Mouse (Mus musculus): ENCODE data around the gene Zfp60.

The Zfp60 gene

DNA sequence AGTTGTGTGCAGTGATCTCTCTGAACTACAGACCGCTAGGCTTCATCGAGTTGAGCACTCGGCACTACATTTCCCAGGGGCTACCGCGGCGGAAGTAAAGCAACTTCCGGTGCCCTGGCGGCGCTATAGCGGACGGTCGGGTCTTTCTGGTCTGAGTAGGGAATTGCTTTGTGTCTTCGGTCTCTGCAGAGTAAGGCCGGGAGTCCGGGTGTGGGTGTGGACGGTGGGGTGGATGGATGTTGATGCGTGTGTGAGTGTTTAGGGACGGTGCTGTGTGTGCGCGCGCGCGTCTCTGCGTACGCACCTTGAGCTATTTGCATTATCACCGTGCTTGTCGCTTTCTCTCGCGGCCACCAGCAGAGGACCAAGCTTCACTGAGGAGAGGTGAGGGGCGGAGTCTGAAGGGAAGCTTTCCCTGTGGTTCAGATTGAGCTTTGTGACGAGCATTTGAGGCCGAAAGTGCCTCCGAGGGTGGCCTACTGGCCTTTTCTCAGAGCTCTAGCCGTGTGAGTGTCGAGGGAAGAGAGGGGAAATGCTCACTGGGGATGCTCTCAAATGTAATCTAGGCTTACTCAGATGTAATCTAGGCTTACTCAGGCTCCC is at the start of gene Zfp60:
Gene Zfp60, plus strand, starts transcription at position 109 of the 603 bp plus-strand sequence.
- peak; percentile 85 for DNase-seq (ENCODE audit: low spot score)

DNA sequence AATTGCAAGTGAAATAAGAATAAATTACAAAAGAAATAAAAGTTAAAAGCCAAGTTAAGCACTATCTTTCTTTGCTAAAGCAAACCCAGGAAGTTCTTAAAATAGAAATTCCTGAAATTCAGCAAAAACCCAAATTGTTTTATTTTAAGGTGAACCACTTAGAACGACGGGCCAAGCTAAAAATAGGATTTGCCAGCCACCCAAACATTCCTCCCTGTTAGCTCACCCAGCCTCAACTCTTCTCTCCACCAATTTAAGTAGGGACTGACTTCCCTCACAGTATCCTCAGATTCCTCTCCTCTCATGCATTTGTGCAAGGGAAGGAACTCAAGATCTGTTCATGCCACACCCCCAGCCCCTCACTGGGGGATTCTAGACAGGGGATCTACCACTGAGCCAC is 48.0 kb upstream of the Zfp60 start:
- no peak for DNase-seq (ENCODE audit: low spot score)

- DNase-seq (ENCODE audit: low spot score) = no peak
Observed at GRCm38 (mm10) chr7:27685220-27685619, 46.0 kb upstream of the Zfp60 start.

GRCm38 (mm10) chr7:27685681-27686080 is 45.5 kb upstream of the Zfp60 start:
- no peak for DNase-seq (ENCODE audit: low spot score)

GRCm38 (mm10) chr7:27687043-27687442 is 44.1 kb upstream of the Zfp60 start:
- no peak for DNase-seq (ENCODE audit: low spot score)

GRCm38 (mm10) chr7:27687836-27688235 is 43.4 kb upstream of the Zfp60 start:
- no peak for DNase-seq (ENCODE audit: low spot score)

DNA sequence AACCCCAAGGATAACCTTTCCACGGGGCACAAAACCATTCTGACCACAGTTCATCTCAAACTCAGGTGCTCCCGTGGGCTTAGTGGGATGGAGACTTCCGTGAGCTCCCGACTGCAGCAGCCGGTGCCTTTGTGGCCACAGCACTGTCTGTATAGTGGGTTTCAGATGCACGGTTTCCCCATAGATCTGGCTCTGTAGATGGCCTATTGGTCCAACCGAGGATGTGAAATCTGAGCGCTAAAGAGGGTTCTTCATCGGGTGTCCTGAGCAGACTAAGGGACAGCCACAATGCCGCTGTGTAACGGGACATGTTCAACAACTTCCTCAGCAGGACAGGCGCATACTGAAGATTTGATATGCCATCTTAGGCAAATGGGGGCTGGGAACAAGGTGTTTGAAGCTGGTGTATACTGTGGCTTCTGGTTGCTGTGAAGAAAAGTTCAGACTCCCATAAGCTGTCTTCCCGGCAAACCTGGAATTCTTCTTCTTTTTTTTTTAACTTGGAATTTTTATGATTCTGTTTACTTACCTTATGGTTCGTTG is 42.9 kb upstream of the Zfp60 start:
- DNase-seq (ENCODE audit: low spot score) = no peak

- peak; percentile 98 for DNase-seq (ENCODE audit: low spot score)
Observed at GRCm38 (mm10) chr7:27688815-27689612, 42.2 kb upstream of the Zfp60 start, which contains the start of gene Zfp607b. Gene Zfp607b, plus strand, starts transcription at chr7:27689340.

GRCm38 (mm10) chr7:27691076-27691475 is 40.1 kb upstream of the Zfp60 start:
- peak; percentile 46 for DNase-seq (ENCODE audit: low spot score)

GRCm38 (mm10) chr7:27696711-27697110 is 34.5 kb upstream of the Zfp60 start:
- DNase-seq (ENCODE audit: low spot score) = no peak

DNA sequence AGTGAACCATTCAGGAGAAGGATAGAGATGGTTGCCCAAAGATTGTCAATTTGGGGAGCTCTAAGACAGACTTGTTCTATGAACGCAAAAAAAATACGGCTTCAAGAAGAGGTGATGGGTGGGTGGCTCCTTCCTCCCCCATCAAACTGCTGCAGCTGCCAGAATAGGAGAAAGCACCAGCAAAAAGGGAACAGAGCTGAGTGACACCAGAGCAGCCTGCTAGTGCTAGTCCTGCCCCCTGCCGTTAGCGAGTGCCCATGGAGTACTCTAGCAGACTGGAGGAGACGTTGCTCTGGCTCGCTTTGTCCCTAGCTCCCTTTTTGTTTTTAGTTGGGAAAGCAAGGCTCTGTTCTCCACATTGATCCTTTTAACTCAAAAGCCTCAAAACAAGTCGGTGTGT is 20.8 kb upstream of the Zfp60 start:
- DNase-seq (ENCODE audit: low spot score) = no peak

DNA sequence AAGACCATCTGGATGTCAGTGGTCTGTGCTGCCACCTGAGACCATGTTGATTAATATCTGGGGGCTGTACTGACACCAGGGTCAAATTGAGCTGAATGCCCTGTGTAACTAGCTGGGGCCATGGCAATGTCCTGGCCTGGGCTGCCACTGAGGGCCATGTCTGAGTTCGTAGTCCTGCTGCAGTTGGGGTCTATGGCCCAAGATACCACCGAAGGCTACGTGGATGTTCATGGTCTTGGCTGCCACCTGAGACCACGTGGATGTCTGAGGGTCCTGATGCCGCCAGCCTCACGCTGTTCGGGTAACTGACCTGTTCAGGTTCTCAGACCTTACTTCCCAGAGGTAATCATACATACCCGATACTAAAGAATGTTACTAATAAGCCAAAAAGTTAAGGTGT is 9.2 kb upstream of the Zfp60 start:
- DNase-seq (ENCODE audit: low spot score) = no peak

- peak; percentile 48 for DNase-seq (ENCODE audit: low spot score)
Observed at GRCm38 (mm10) chr7:27725566-27726538, 5.3 kb upstream of the Zfp60 start.

DNA sequence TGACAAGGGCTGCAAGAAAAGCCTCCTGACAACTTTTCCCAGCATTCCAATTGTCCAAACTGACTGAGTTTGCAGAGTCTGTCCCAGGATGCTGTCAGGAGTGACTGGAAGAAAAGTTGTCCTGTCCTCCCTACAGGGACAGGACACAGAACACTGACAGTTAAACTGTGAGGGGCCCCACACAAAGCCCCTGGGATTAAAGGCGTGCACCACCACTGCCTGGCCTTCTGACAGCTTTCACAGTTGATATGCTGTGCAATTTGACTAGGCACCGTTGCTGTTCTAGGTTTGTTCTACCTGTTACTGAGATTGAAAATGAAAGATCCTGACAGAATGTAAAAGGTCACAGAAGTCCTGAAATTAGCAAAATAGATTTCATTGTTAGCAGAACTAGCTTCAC is 3.7 kb upstream of the Zfp60 start:
- DNase-seq (ENCODE audit: low spot score) = no peak

- DNase-seq (ENCODE audit: low spot score) = peak; percentile 49
Observed at GRCm38 (mm10) chr7:27731946-27732345, 757 bp downstream of the Zfp60 start.

- no peak for DNase-seq (ENCODE audit: low spot score)
Observed at GRCm38 (mm10) chr7:27732508-27732907, 1.3 kb downstream of the Zfp60 start.

GRCm38 (mm10) chr7:27735457-27735856 is 4.3 kb downstream of the Zfp60 start:
- DNase-seq (ENCODE audit: low spot score) = no peak

- DNase-seq (ENCODE audit: low spot score) = no peak
Observed at GRCm38 (mm10) chr7:27756351-27757047, 25.3 kb downstream of the Zfp60 start.

DNA sequence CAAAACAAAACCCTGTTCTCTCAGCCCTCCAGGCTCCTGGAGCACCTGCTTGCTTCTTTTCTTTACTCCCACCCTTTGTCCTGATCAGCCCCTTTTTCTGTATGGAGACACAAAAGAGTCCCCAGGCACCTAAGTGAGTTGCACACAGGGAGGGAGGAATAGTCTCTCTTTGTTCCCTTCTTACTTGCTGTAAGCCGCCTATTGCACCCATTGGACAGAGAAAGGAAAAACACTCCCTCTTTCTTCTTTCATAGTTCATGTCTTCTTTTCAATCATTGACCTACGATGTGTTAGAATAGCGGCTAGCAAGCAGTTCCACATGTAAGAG is 25.8 kb downstream of the Zfp60 start:
- no peak for DNase-seq (ENCODE audit: low spot score)

- DNase-seq (ENCODE audit: low spot score) = no peak
Observed at GRCm38 (mm10) chr7:27765176-27765886, 34.1 kb downstream of the Zfp60 start.

DNA sequence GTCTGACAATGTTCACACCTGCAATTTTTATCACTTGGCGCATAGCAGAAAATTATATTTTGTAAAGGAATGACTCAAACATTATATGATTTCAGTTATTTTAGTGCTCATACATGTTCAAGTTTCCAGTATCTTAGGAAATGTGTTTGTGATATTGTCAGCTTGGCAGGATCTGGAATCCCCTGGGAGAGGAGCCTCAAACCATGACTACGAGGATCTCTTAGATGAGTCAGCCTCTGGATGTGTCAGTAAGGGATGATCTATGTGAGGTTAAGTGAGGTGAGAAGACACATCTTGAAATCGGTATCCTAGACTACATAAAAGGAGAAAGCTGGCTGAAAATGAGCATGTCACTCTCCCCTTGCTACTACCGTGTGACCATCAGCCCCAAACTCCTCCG is 58.1 kb downstream of the Zfp60 start:
- no peak for DNase-seq (ENCODE audit: low spot score)
